Mouse (Mus musculus): ENCODE measurements around the gene Zmiz1. TPM values are rescaled to one million over a fixed set of nuclear protein-coding genes. Genes with fewer than 3 reads are reported as not detected.

Zmiz1 gene
- polyA plus RNA-seq, 1 experiment from 2014 or later, result 4.3 TPM

DNA sequence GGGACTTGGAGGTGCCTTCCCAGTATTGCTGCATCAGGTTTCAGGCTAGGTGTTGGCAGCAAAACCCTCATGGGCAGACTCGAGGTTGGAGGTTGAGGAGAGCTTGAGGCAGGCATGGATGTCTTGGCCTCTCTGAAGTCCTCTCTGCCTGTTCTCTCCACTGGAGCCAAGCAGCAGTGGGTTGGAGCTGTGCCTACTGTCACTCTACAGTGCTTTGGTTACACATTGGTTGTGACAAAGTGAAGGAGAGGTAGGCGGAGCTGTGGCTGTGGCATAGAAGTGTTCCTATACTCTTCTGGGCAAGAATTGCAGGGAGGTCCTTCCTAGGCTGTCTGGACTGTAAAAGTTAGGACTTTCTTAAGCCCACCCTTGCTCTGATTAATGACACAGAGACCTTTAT, 237.4 kb downstream of the Zmiz1 start:
- Histone ChIP-seq H3K4me3 (ENCODE audit: low read depth, low read length) (no peak overlapping the region), H3K36me3 (replicated peaks; ENCODE audit: insufficient read depth, low read length) (peaks cover 34% of the 10 kb centered on the region), H3K4me1 (ENCODE audit: insufficient read depth) (peaks cover 14% of the 10 kb centered on the region), H3K9me3 (ENCODE audit: low read length) (no peaks in the 10 kb centered on the region), H3K27ac (ENCODE audit: low read depth) (no peak overlapping the region), H3K27me3 (ENCODE audit: insufficient read depth, low read length) (no peaks in the 10 kb centered on the region), H3K4me2 (ENCODE audit: low read depth, low read length) (no peak overlapping the region), H3K9ac (replicated peaks) (no peak overlapping the region)
- 84% methylated on average over 2 of the region's 2 CpGs for WGBS (ENCODE audit: insufficient replicate concordance)
- ATAC-seq, result no peak
- TF ChIP-seq EP300 (IDR thresholded peaks at IDR 0.05; ENCODE audit: low read depth) (no peak), CTCF (IDR thresholded peaks at IDR 0.05; ENCODE audit: low read depth) (no peak)
- no peak for DNase-seq

DNA sequence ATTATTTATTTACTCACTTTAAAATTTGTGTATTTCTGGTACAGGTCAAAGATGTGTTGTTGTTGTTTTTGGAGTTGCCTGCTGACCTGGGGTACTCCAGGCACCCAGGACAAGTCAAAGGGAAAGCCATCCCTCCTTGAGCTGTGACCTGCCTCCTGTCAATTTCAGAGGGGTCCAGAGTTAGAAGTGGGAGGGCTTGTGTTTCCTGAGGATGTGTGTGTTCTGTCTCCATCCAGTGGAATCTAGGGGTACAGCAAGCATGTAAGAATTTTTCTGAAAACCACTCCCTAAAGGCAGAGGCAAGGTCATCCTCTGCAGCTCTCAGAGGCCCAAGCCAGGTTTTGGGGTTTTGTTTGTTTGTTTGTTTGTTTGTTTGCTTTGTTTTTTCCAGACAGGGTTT, 243.0 kb downstream of the Zmiz1 start:
- no peak overlapping the region for H3K4me2 ChIP-seq (ENCODE audit: low read depth, low read length)
- H3K27ac ChIP-seq (ENCODE audit: low read depth), result no peak overlapping the region
- no peaks in the 10 kb centered on the region for H3K4me1 ChIP-seq (ENCODE audit: insufficient read depth)
- H3K4me3 ChIP-seq (ENCODE audit: low read depth, low read length), result no peak overlapping the region
- ATAC-seq (no peak), DNase-seq (no peak)
- no peak overlapping the region for H3K9ac ChIP-seq (replicated peaks)
- H3K9me3 ChIP-seq (ENCODE audit: low read length), result no peaks in the 10 kb centered on the region
- TF ChIP-seq CTCF (IDR thresholded peaks at IDR 0.05; ENCODE audit: low read depth) (peak; percentile 73), EP300 (IDR thresholded peaks at IDR 0.05; ENCODE audit: low read depth) (no peak)
- H3K36me3 ChIP-seq (replicated peaks; ENCODE audit: insufficient read depth, low read length), result peaks cover 27% of the 10 kb centered on the region
- H3K27me3 ChIP-seq (ENCODE audit: insufficient read depth, low read length), result no peaks in the 10 kb centered on the region

DNA sequence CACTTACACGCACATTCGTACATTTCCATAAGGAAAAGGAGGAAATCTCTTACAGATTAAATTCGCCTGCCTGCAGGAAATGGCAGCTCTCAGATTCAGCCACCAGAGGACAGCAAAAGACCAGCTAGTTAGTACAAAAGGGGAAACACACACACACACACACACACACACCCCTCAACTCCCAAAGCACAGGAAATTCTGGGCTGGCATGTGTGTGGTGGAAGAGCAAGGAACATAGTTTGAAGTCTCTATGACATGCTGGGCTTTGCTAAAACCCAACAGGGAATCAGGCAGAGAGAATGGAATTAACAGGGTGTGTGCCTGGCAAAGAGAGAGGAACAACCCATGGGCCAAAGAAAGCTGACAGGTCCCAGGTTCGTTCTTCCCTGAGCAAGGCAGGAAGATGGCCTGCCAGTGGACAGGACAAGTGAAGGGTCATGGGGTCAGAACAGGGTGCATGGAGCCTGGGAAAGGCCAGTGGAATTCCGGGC, 248.8 kb downstream of the Zmiz1 start:
- ATAC-seq, result no peak
- no peaks in the 10 kb centered on the region for H3K27me3 ChIP-seq (ENCODE audit: insufficient read depth, low read length)
- peak; percentile 90 for TF ChIP-seq CTCF (IDR thresholded peaks at IDR 0.05; ENCODE audit: low read depth)
- no peak for TF ChIP-seq EP300 (IDR thresholded peaks at IDR 0.05; ENCODE audit: low read depth)
- no peaks in the 10 kb centered on the region for H3K9me3 ChIP-seq (ENCODE audit: low read length)
- H3K4me1 ChIP-seq (ENCODE audit: insufficient read depth), result peaks cover 43% of the 10 kb centered on the region
- peak overlapping the region; percentile 53 for H3K27ac ChIP-seq (ENCODE audit: low read depth)
- H3K4me3 ChIP-seq (ENCODE audit: low read depth, low read length), result no peak overlapping the region
- no peak overlapping the region for H3K4me2 ChIP-seq (ENCODE audit: low read depth, low read length)
- no peak overlapping the region for H3K9ac ChIP-seq (replicated peaks)
- no peaks in the 10 kb centered on the region for H3K36me3 ChIP-seq (replicated peaks; ENCODE audit: insufficient read depth, low read length)
- peak; percentile 59 for DNase-seq
- 25% methylated on average over 5 of the region's 5 CpGs for WGBS (ENCODE audit: insufficient replicate concordance)

DNA sequence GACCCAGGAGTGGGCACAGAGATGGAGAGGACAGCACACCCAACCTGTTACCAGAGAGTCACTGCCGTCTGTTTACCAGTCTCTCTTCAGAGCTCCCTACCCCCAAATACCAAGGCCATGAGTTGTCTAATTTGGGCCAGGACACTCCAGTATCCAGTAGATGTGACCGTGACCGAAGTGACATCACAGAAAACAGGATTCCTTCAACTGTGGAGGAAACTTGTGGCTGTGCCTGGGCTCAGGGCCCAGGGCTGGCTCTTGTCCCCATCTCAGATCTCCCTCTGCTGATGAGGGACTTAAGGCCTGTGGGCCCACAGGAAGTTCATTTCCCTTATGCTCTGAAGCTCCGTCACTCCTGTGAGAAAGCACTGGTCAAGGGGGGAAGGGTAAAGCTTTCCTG, 249.5 kb downstream of the Zmiz1 start:
- H3K4me2 ChIP-seq (ENCODE audit: low read depth, low read length), result no peak overlapping the region
- peak overlapping the region; percentile 66 for H3K27ac ChIP-seq (ENCODE audit: low read depth)
- DNase-seq, result no peak
- H3K4me1 ChIP-seq (ENCODE audit: insufficient read depth), result peaks cover 43% of the 10 kb centered on the region
- 49% methylated on average over 4 of the region's 4 CpGs for WGBS (ENCODE audit: insufficient replicate concordance)
- H3K36me3 ChIP-seq (replicated peaks; ENCODE audit: insufficient read depth, low read length), result no peaks in the 10 kb centered on the region
- TF ChIP-seq CTCF (IDR thresholded peaks at IDR 0.05; ENCODE audit: low read depth) (no peak), EP300 (IDR thresholded peaks at IDR 0.05; ENCODE audit: low read depth) (no peak)
- H3K4me3 ChIP-seq (ENCODE audit: low read depth, low read length), result no peak overlapping the region
- H3K27me3 ChIP-seq (ENCODE audit: insufficient read depth, low read length), result no peaks in the 10 kb centered on the region
- H3K9me3 ChIP-seq (ENCODE audit: low read length), result no peaks in the 10 kb centered on the region
- ATAC-seq, result no peak
- no peak overlapping the region for H3K9ac ChIP-seq (replicated peaks)

DNA sequence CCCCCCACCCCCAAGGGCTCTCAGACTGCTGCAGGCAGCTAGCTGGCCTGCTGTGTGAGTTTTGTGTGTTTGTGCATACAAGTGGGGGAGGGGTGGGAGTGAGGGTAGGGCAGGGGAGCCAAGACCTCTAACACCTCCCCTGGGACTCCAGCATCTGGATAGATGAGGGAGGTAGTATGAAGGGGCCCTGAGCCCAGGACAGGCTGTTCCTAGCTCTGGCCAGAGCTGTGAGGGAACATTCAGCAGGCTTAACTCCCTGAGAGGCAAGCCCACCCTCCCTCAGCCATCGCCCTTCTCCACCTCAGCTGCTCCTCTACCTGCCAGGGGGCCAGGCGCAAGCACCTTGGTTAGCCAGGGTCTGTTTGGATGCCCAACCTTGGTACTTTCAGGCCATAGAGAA, 249.9 kb downstream of the Zmiz1 start:
- H3K27ac ChIP-seq (ENCODE audit: low read depth), result peak overlapping the region; percentile 66
- no peak for ATAC-seq
- 0 out of 2 replicates have a peak, but pooled peaks cover 3% of the 10 kb centered on the region for H3K36me3 ChIP-seq (replicated peaks; ENCODE audit: insufficient read depth, low read length)
- H3K9ac ChIP-seq (replicated peaks), result 0 out of 2 replicates have a peak overlapping the region, but pooled peaks have one; percentile 22
- TF ChIP-seq EP300 (IDR thresholded peaks at IDR 0.05; ENCODE audit: low read depth), result no peak
- TF ChIP-seq CTCF (IDR thresholded peaks at IDR 0.05; ENCODE audit: low read depth), result no peak
- 78% methylated on average over 2 of the region's 2 CpGs for WGBS (ENCODE audit: insufficient replicate concordance)
- no peak for DNase-seq
- H3K27me3 ChIP-seq (ENCODE audit: insufficient read depth, low read length), result no peaks in the 10 kb centered on the region
- H3K4me3 ChIP-seq (ENCODE audit: low read depth, low read length), result no peak overlapping the region
- H3K4me1 ChIP-seq (ENCODE audit: insufficient read depth), result peaks cover 43% of the 10 kb centered on the region
- no peaks in the 10 kb centered on the region for H3K9me3 ChIP-seq (ENCODE audit: low read length)
- no peak overlapping the region for H3K4me2 ChIP-seq (ENCODE audit: low read depth, low read length)

DNA sequence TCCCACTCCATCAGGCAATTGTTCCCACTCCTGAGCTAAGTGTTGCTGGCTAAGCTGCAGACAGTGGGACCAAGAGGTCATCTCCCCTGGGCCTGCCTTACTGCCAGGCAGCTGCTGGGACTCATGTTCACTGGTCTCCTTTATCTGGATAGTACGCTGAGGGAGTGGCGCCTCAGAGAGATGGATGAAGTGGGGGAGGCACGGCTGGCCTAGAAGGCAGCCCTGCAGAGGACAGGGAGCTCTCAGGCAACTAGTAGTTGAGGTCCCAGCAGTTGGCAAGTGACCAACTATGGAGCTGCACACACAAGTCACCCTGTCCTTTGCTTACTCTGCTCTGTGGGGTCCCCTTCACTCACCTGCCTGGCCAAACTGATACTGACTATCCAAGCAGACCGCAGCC, 251.1 kb downstream of the Zmiz1 start:
- Histone ChIP-seq H3K4me1 (ENCODE audit: insufficient read depth) (peaks cover 43% of the 10 kb centered on the region), H3K9me3 (ENCODE audit: low read length) (no peaks in the 10 kb centered on the region), H3K27ac (ENCODE audit: low read depth) (peak overlapping the region; percentile 66), H3K9ac (replicated peaks) (no peak overlapping the region), H3K4me3 (ENCODE audit: low read depth, low read length) (no peak overlapping the region), H3K27me3 (ENCODE audit: insufficient read depth, low read length) (no peaks in the 10 kb centered on the region), H3K36me3 (replicated peaks; ENCODE audit: insufficient read depth, low read length) (peaks cover 11% of the 10 kb centered on the region; the same call in 1 of the 2 replicates), H3K4me2 (ENCODE audit: low read depth, low read length) (no peak overlapping the region)
- ATAC-seq (peak; percentile 54), DNase-seq (no peak)
- TF ChIP-seq CTCF (IDR thresholded peaks at IDR 0.05; ENCODE audit: low read depth), result no peak
- no peak for TF ChIP-seq EP300 (IDR thresholded peaks at IDR 0.05; ENCODE audit: low read depth)
- 39% methylated on average over 4 of the region's 4 CpGs for WGBS (ENCODE audit: insufficient replicate concordance)

DNA sequence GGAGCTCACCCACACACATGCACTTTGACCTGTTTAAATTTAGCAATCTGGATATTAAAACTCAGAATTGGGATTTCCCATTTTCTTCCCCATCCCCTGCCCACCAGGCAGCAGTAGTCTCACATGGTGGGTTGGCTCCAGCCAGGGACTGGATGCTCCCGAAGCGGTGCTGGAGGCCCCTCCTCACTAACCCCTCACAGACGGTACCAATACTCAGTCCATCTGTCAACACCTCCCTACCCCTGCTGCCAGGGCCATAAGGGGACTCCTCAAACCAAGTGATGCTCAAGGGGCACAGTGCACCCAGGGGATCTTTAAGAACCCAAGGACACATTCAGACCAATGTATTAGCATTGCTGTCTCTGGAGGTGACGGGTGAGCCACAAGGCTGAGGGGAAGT, 251.7 kb downstream of the Zmiz1 start:
- no peaks in the 10 kb centered on the region for H3K27me3 ChIP-seq (ENCODE audit: insufficient read depth, low read length)
- H3K4me2 ChIP-seq (ENCODE audit: low read depth, low read length), result no peak overlapping the region

More for the DNA sequence above, 251.7 kb downstream of the Zmiz1 start:
- peaks cover 43% of the 10 kb centered on the region for H3K4me1 ChIP-seq (ENCODE audit: insufficient read depth)
- H3K27ac ChIP-seq (ENCODE audit: low read depth), result peak overlapping the region; percentile 66
- H3K36me3 ChIP-seq (replicated peaks; ENCODE audit: insufficient read depth, low read length), result peaks cover 13% of the 10 kb centered on the region; the same call in 1 of the 2 replicates
- no peak overlapping the region for H3K4me3 ChIP-seq (ENCODE audit: low read depth, low read length)
- no peak overlapping the region for H3K9ac ChIP-seq (replicated peaks)
- TF ChIP-seq EP300 (IDR thresholded peaks at IDR 0.05; ENCODE audit: low read depth) (no peak), CTCF (IDR thresholded peaks at IDR 0.05; ENCODE audit: low read depth) (no peak)
- ATAC-seq, result no peak
- no peak for DNase-seq
- WGBS (ENCODE audit: insufficient replicate concordance), result 71% methylated on average over 4 of the region's 4 CpGs
- H3K9me3 ChIP-seq (ENCODE audit: low read length), result no peaks in the 10 kb centered on the region
